Mouse (Mus musculus): Measurements from ENCODE around the gene Gm4064. TPM values are rescaled to one million over a fixed set of nuclear protein-coding genes. Genes with fewer than 3 reads are reported as not detected.
"Not testable (repeated sequence)": the region's sequence is repeated elsewhere in the genome, so short reads cannot be mapped to it uniquely, and the experiment has no call there.

Gene Gm4064
- total RNA-seq (2021), result not detected
- not detected in 2 replicates for polyA plus RNA-seq (2012; rRNA removed)
- long read RNA-seq, result 0 reads

DNA sequence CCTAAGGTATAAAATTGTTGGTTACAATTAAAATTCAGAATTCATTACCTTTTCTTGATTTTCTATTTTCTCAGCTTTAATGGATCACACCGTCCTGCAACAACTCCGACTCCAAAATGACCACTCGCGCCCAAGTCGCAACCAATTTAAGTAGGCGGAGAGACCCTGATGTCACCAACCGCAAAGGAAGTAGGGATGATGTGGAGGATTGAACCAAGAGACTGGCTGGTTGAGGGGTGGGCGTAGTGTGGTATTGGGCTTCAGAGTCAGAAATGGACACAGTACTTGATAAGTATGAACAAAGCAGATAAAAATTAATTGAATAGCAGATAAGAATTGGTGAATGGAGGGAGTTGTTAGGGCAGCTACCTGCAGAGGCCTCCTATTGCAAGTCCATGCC, at the start of gene Gm4064:
Gm4064 (minus strand) TSS at position 101 of the 400 bp plus-strand sequence.
- DNase-seq, result not testable (repeated sequence)

DNA sequence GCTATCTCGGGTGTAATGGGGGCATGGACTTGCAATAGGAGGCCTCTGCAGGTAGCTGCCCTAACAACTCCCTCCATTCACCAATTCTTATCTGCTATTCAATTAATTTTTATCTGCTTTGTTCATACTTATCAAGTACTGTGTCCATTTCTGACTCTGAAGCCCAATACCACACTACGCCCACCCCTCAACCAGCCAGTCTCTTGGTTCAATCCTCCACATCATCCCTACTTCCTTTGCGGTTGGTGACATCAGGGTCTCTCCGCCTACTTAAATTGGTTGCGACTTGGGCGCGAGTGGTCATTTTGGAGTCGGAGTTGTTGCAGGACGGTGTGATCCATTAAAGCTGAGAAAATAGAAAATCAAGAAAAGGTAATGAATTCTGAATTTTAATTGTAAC, 34.4 kb upstream of the Gm4064 start, which contains the start of the genes Rbmy and Gm10256:
Rbmy (plus strand) TSS at position 301 of the 400 bp plus-strand sequence.
Gm10256 (plus strand) TSS at position 320 of the 400 bp plus-strand sequence.
- not testable (repeated sequence) for DNase-seq

Other genes with a start within 250 kb of the Gm4064 start
- gene H2al2c, start 197.1 kb downstream of the Gm4064 start, total RNA-seq (2021), result not detected
- not detected in 2 replicates for gene H2al2c, start 197.1 kb downstream of the Gm4064 start, polyA plus RNA-seq (2012; rRNA removed)
- not detected for gene Sry, start 132.5 kb downstream of the Gm4064 start, total RNA-seq (2021)
- gene Sry, start 132.5 kb downstream of the Gm4064 start, polyA plus RNA-seq (2012; rRNA removed), result not detected in 2 replicates
- not detected for gene H2al2b, start 75.5 kb downstream of the Gm4064 start, total RNA-seq (2021)
- not detected in 2 replicates for gene H2al2b, start 75.5 kb downstream of the Gm4064 start, polyA plus RNA-seq (2012; rRNA removed)
- gene Rbmy, start 34.5 kb upstream of the Gm4064 start, total RNA-seq (2021), result not detected
- not detected in 2 replicates for gene Rbmy, start 34.5 kb upstream of the Gm4064 start, polyA plus RNA-seq (2012; rRNA removed)
- not detected for gene Gm10256, start 34.5 kb upstream of the Gm4064 start, total RNA-seq (2021)
- gene Gm10256, start 34.5 kb upstream of the Gm4064 start, polyA plus RNA-seq (2012; rRNA removed), result not detected in 2 replicates
- not detected for gene Gm10352, start 104.8 kb upstream of the Gm4064 start, total RNA-seq (2021)
- gene Gm10352, start 104.8 kb upstream of the Gm4064 start, polyA plus RNA-seq (2012; rRNA removed), result not detected in 2 replicates
- not detected for gene Gm29289, start 136.4 kb upstream of the Gm4064 start, total RNA-seq (2021)
- not detected in 2 replicates for gene Gm29289, start 136.4 kb upstream of the Gm4064 start, polyA plus RNA-seq (2012; rRNA removed)

All from adrenal gland, adult 2 months (tissue).